Mouse (Mus musculus) CH12.LX (cell line): ENCODE data around the gene Dnah11. TPM values are rescaled to one million over a fixed set of nuclear protein-coding genes. Genes with fewer than 3 reads are reported as not detected.

Source experiments
- DNase-seq: peaks from one replicate; pipeline ENCODE4 v3.0.0-alpha.2; 2013; ENCODE audit errors: extremely low read depth
- H3K27ac ChIP-seq: 2 replicates; pipeline ENCODE4 v1.5.1; 2012; ENCODE audit warnings: low read depth, mild to moderate bottlenecking, control low read depth, moderate library complexity; ENCODE audit not compliant: insufficient read depth
- H3K27me3 ChIP-seq: replicated peaks from 2 replicates; pipeline ENCODE3; 2012; ENCODE audit warnings: inconsistent platforms
- H3K36me3 ChIP-seq, 2 experiments: replicated peaks in 1 of 2; 2 replicates each; pipeline versions ENCODE3 to v1.6.1; 2012; ENCODE audit warnings: inconsistent platforms in 1 of 2, low read length in 1 of 2, mild to moderate bottlenecking in 1 of 2, mixed read lengths in 1 of 2, moderate library complexity in 1 of 2; ENCODE audit not compliant: control insufficient read depth in 1 of 2, insufficient read depth in 1 of 2
- H3K4me1 ChIP-seq, 2 experiments: 2 replicates each; pipeline ENCODE4 v1.6.1; 2012; ENCODE audit warnings: inconsistent platforms in 1 of 2, moderate library complexity in 1 of 2; ENCODE audit not compliant: insufficient read depth in 2 of 2, control insufficient read depth in 1 of 2
- H3K4me2 ChIP-seq: 2 replicates; pipeline ENCODE4 v1.6.1; 2012; ENCODE audit warnings: low read depth, mild to moderate bottlenecking, control low read depth; ENCODE audit not compliant: poor library complexity, insufficient read depth, severe bottlenecking
- H3K4me3 ChIP-seq, 3 experiments: fragments of 150-350 bp in 1 of 3; sonication (generic) in 1 of 3; replicated peaks in 1 of 3; 2 replicates each; pipeline versions ENCODE3 to v1.5.1; 2011 to 2012; ENCODE audit warnings: low read depth in 2 of 3, low read length in 2 of 3, mild to moderate bottlenecking in 2 of 3, moderate library complexity in 2 of 3, control low read depth in 1 of 3, improper control_type of control experiment in 1 of 3, inconsistent platforms in 1 of 3, mixed read lengths in 1 of 3; ENCODE audit not compliant: poor library complexity in 1 of 3
- H3K79me2 ChIP-seq: replicated peaks from 2 replicates; pipeline ENCODE4 v1.6.1; 2012; ENCODE audit warnings: mild to moderate bottlenecking, moderate library complexity; ENCODE audit not compliant: control insufficient read depth, poor library complexity, insufficient read depth, severe bottlenecking; ENCODE audit errors: extremely low read depth
- H3K9ac ChIP-seq: 2 replicates; pipeline ENCODE4 v1.6.1; 2012; ENCODE audit warnings: low read depth, mild to moderate bottlenecking, control low read depth, moderate library complexity; ENCODE audit not compliant: insufficient read depth
- H3K9me3 ChIP-seq: replicated peaks from 2 replicates; pipeline ENCODE3; 2012; ENCODE audit warnings: low read length, inconsistent platforms, mixed read lengths
- CHD2 ChIP-seq: IDR thresholded peaks from 2 replicates; pipeline ENCODE4 v1.6.1; 2011; ENCODE audit warnings: low read length, improper control_type of control experiment
- CTCF ChIP-seq, 2 experiments: IDR thresholded peaks in 1 of 2; conservative IDR thresholded peaks in 1 of 2; 2 replicates each; pipeline ENCODE4 v1.5.1; 2011 to 2012; ENCODE audit warnings: low read depth in 2 of 2, low read length in 2 of 2, improper control_type of control experiment in 1 of 2, inconsistent platforms in 1 of 2, mild to moderate bottlenecking in 1 of 2, moderate library complexity in 1 of 2
- E2F4 ChIP-seq: IDR thresholded peaks from 2 replicates; pipeline ENCODE4 v1.6.1; 2011; ENCODE audit warnings: low read depth, low read length, improper control_type of control experiment; ENCODE audit not compliant: insufficient replicate concordance
- ELF1 ChIP-seq: IDR thresholded peaks from 2 replicates; pipeline ENCODE4 v1.6.1; 2014; ENCODE audit warnings: low read depth, mild to moderate bottlenecking, inconsistent platforms, low read length, improper control_type of control experiment
- EP300 ChIP-seq: IDR thresholded peaks from 2 replicates; pipeline ENCODE4 v1.6.1; 2011; ENCODE audit warnings: low read length, improper control_type of control experiment
- HCFC1 ChIP-seq: IDR thresholded peaks from 2 replicates; pipeline ENCODE4 v1.6.1; 2012; ENCODE audit warnings: low read depth, mild to moderate bottlenecking, inconsistent platforms, low read length, improper control_type of control experiment
- IRF4 ChIP-seq: IDR thresholded peaks from 2 replicates; pipeline ENCODE4 v1.6.1; 2014; ENCODE audit warnings: low read depth, mild to moderate bottlenecking, inconsistent platforms, low read length, improper control_type of control experiment
- KAT2A ChIP-seq: IDR thresholded peaks from 2 replicates; pipeline ENCODE4 v1.6.1; 2012; ENCODE audit warnings: low read length, improper control_type of control experiment, inconsistent platforms; ENCODE audit not compliant: insufficient replicate concordance
- MAX ChIP-seq: IDR thresholded peaks from 2 replicates; pipeline ENCODE4 v1.6.1; 2011; ENCODE audit warnings: low read length, improper control_type of control experiment
- MYC ChIP-seq: IDR thresholded peaks from 2 replicates; pipeline ENCODE4 v1.6.1; 2011; ENCODE audit warnings: low read depth, mild to moderate bottlenecking, improper control_type of control experiment, low read length
- NELFE ChIP-seq: IDR thresholded peaks from 2 replicates; pipeline ENCODE4 v1.6.1; 2011; ENCODE audit warnings: low read depth, low read length, improper control_type of control experiment
- PAX5 ChIP-seq: IDR thresholded peaks from 2 replicates; pipeline ENCODE4 v1.6.1; 2012; ENCODE audit warnings: low read length, inconsistent platforms, mixed read lengths
- POLR2AphosphoS2 ChIP-seq: IDR thresholded peaks from 2 replicates; pipeline ENCODE4 v1.6.1; 2011; ENCODE audit warnings: low read depth, low read length, improper control_type of control experiment
- RAD21 ChIP-seq: IDR thresholded peaks from 2 replicates; pipeline ENCODE4 v1.6.1; 2011; ENCODE audit warnings: low read depth, mild to moderate bottlenecking, low read length, improper control_type of control experiment, moderate library complexity
- RCOR1 ChIP-seq: conservative IDR thresholded peaks from 2 replicates; pipeline ENCODE4 v1.6.1; 2012; ENCODE audit warnings: low read depth, mild to moderate bottlenecking, inconsistent platforms, low read length, improper control_type of control experiment
- TBP ChIP-seq: conservative IDR thresholded peaks from 2 replicates; pipeline ENCODE4 v1.6.1; 2011; ENCODE audit warnings: low read depth, low read length, improper control_type of control experiment
- ZNF384 ChIP-seq: IDR thresholded peaks from 2 replicates; pipeline ENCODE4 v1.6.1; 2012; ENCODE audit warnings: low read depth, low read length, improper control_type of control experiment, inconsistent platforms
- dilution Hi-C: fragments of 300-500 bp; cut with MboI; formaldehyde crosslinking; loops from 2 replicates; pipeline ENCODE4 v1.14.3; 2020; ENCODE audit warnings: low sequenced_read_pairs; ENCODE audit not compliant: extremely low pct_unique_long_range_greater_than_20kb, extremely low pct_ligation_motif_present
- in situ Hi-C: fragments of 300-500 bp; cut with MboI; formaldehyde crosslinking; loops from 3 replicates; pipeline ENCODE4 v1.14.3; 2019; ENCODE audit warnings: low sequenced_read_pairs, low pct_ligation_motif_present, low pct_unique_long_range_greater_than_20kb, mixed read lengths
- polyA plus RNA-seq: library from polyadenylated mRNA; unstranded; fragments of >175 nt; gene quantifications from 2 replicates; pipeline ENCODE4 v1.2.1, GENCODE M21; 2012; ENCODE audit warnings: low read depth; ENCODE audit not compliant: insufficient read length
- total RNA-seq, 2 experiments: library from RNA; depleted of rRNA; stranded (reverse); fragments of 300-350 nt in 1 of 2; fragments of >200 nt in 1 of 2; gene quantifications; 2 replicates each; pipeline ENCODE4 v1.2.3; 2012 to 2014

Dnah11 gene
- total and polyA plus RNA-seq, 3 experiments, result 0.85 to 2.5 (median 1.2) TPM

GRCm38 (mm10) chr12:117887422-117887821 is 311.4 kb downstream of the Dnah11 start:
- Histone ChIP-seq H3K79me2 (no peaks in the 10 kb centered on the region), H3K4me3 (no peak overlapping the region), H3K36me3 (peaks cover 0 to 26% of the 10 kb centered on the region in 2 experiments), H3K27me3 (no peaks in the 10 kb centered on the region), H3K4me1 (0 out of 4 replicates have a peak, but pooled peaks cover 0 to 3% of the 10 kb centered on the region in 2 experiments), H3K9me3 (no peaks in the 10 kb centered on the region), H3K9ac (no peak overlapping the region), H3K27ac (no peak overlapping the region), H3K4me2 (no peak overlapping the region)
- dilution Hi-C loops (no loop called here), in situ Hi-C loops (no loop called here)
- TF ChIP-seq MYC (no peak), TBP (no peak), KAT2A (no peak), NELFE (no peak), CHD2 (no peak), RCOR1 (no peak), EP300 (no peak), E2F4 (no peak), ZNF384 (no peak), ELF1 (no peak), HCFC1 (no peak), CTCF (conservative IDR thresholded peaks at IDR 0.05 in 1 of 2, IDR thresholded peaks at IDR 0.05 in 1 of 2; ENCODE audit: low read depth in 2 of 2, low read length in 2 of 2) (no peak), POLR2AphosphoS2 (no peak)
- DNase-seq, result no peak

- Histone ChIP-seq H3K36me3 (peaks cover 5 to 50% of the 10 kb centered on the region in 2 experiments), H3K4me2 (no peak overlapping the region), H3K79me2 (no peaks in the 10 kb centered on the region), H3K4me3 (no peak overlapping the region), H3K9ac (no peak overlapping the region), H3K4me1 (peaks cover 0 to 11% of the 10 kb centered on the region in 2 experiments; a peak in 2 of 4 replicates), H3K27ac (no peak overlapping the region), H3K9me3 (no peaks in the 10 kb centered on the region), H3K27me3 (no peaks in the 10 kb centered on the region)
- dilution Hi-C loops (no loop called here), in situ Hi-C loops (no loop called here)
- DNase-seq, result no peak
- no peak for TF ChIP-seq PAX5
- no peak for TF ChIP-seq MAX
- TF ChIP-seq E2F4, result no peak
- no peak for TF ChIP-seq IRF4
- TF ChIP-seq RAD21, result no peak
- TF ChIP-seq CHD2, result no peak
Observed at GRCm38 (mm10) chr12:117884627-117885026, 314.2 kb downstream of the Dnah11 start.
